Mouse (Mus musculus) ES-E14 (cell line): Measurements from ENCODE around the gene Slc3a2.

ENCODE experiments used
- CHD2 ChIP-seq: IDR thresholded peaks from 2 replicates; pipeline ENCODE4 v1.6.1; 2014; ENCODE audit warnings: mild to moderate bottlenecking, low read depth, low read length, inconsistent platforms
- HCFC1 ChIP-seq: IDR thresholded peaks from 2 replicates; pipeline ENCODE4 v1.6.1; 2012; ENCODE audit warnings: low read length, inconsistent platforms, borderline replicate concordance; ENCODE audit not compliant: insufficient read depth
- ZC3H11A ChIP-seq: IDR thresholded peaks from 2 replicates; pipeline ENCODE4 v1.6.1; 2012; ENCODE audit warnings: low read depth, mild to moderate bottlenecking, inconsistent platforms, low read length, borderline replicate concordance

- TF ChIP-seq CHD2 (no peak), HCFC1 (no peak), ZC3H11A (no peak)
Observed at GRCm38 (mm10) chr19:8758899-8759298, 35.7 kb upstream of the Slc3a2 start.
